16 mouse cellular contexts compared by ENCODE assay signal in the genomic region with DNA sequence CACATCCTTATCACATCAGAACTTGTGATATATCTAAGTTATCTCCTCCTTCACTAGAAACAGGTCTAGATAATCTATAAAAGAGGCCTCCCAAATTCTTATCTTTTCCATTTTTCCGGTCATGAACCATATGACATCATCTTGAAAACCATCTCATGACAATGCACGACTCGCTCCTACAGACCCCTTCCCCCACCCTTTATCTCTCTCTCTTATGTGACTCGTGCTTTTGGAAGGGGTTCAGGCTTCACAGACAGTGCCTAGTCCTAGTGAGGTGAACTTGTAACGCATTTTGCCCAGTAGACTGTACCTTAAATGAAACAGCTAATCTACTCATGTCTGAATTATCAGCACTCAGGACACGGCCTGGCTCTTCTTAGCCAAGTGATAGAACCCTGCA.
"Had no signal": no experiment of that assay in that cellular context is flagged by ENCODE, and none has a peak within 500 bp of the region (broad histone marks: within the 10 kb centered on the region; RNA-seq: fewer than 3 reads in every experiment).

No protein-coding gene starts in this region.

- H3K4me3 ChIP-seq: left cerebral cortex, adult 2 months; liver, embryonic 13.5 days; midbrain, embryonic 15.5 days; neural tube, embryonic 12.5 days; neural tube, embryonic 15.5 days had no signal

- DNase-seq: kidney, adult 18-20 months; kidney, adult 9 months; kidney, postnatal 25 days; layer of hippocampus, postnatal 36 days; liver, embryonic 13.5 days; lung, embryonic 14.5 days; right cerebral cortex, adult 18-20 months; right cerebral cortex, postnatal 25 days; thymus, adult 18-20 months; thymus, postnatal 36 days had no signal

- H3K27ac ChIP-seq: kidney, postnatal 0 days; left cerebral cortex, adult 2 months; liver, embryonic 13.5 days; midbrain, embryonic 15.5 days; neural tube, embryonic 12.5 days; neural tube, embryonic 15.5 days had no signal

- H3K9me3 ChIP-seq: liver, embryonic 13.5 days; midbrain, embryonic 15.5 days; neural tube, embryonic 12.5 days; neural tube, embryonic 15.5 days had no signal

- ATAC-seq: lung, postnatal 0 days; midbrain, embryonic 15.5 days had no signal

- H3K4me1 ChIP-seq: liver, embryonic 13.5 days; neural tube, embryonic 12.5 days; neural tube, embryonic 15.5 days had no signal

- H3K27me3 ChIP-seq: liver, embryonic 13.5 days; midbrain, embryonic 15.5 days; neural tube, embryonic 12.5 days; neural tube, embryonic 15.5 days had no signal

- H3K36me3 ChIP-seq: liver, embryonic 13.5 days; midbrain, embryonic 15.5 days; neural tube, embryonic 12.5 days; neural tube, embryonic 15.5 days had no signal
